Mouse (Mus musculus) ES-E14 (cell line): ENCODE measurements at regions not wholly inside any gene's neighbourhood (a gene's known extent, or its start where the extent isn't known, plus 50 kb on each side); places are given as distances from the start of the nearest gene placed in this dataset.

Source experiments
- DNase-seq: peaks from one replicate; pipeline ENCODE4 v3.0.0-alpha.2; 2013; ENCODE audit warnings: low read depth, low spot score
- H3K27ac ChIP-seq: 2 replicates; pipeline ENCODE4 v1.5.1; 2012; ENCODE audit warnings: low read depth, mild to moderate bottlenecking, low read length, moderate library complexity, mixed read lengths; ENCODE audit not compliant: poor library complexity, insufficient read depth, severe bottlenecking
- H3K36me3 ChIP-seq: 2 replicates; pipeline ENCODE4 v1.6.1; 2012; ENCODE audit warnings: mild to moderate bottlenecking, low read length, moderate library complexity, mixed read lengths; ENCODE audit not compliant: control insufficient read depth, poor library complexity, insufficient read depth, severe bottlenecking
- H3K4me1 ChIP-seq, 2 experiments: fragments of 150-350 bp in 1 of 2; sonication (generic) in 1 of 2; 2 replicates each; pipeline ENCODE4 v1.6.1; 2012; ENCODE audit warnings: low read length in 2 of 2, mild to moderate bottlenecking in 1 of 2, mixed read lengths in 1 of 2; ENCODE audit not compliant: control insufficient read depth in 2 of 2, insufficient read depth in 2 of 2, poor library complexity in 1 of 2
- H3K4me3 ChIP-seq, 2 experiments: fragments of 150-350 bp in 1 of 2; sonication (generic) in 1 of 2; 2 replicates each; pipeline ENCODE4 v1.5.1; 2012; ENCODE audit warnings: low read length in 2 of 2, low read depth in 1 of 2, mild to moderate bottlenecking in 1 of 2, mixed read lengths in 1 of 2; ENCODE audit not compliant: insufficient read depth in 1 of 2, poor library complexity in 1 of 2, severe bottlenecking in 1 of 2
- H3K9ac ChIP-seq: 2 replicates; pipeline ENCODE4 v1.6.1; 2012; ENCODE audit warnings: low read depth, mild to moderate bottlenecking, low read length, mixed read lengths; ENCODE audit not compliant: poor library complexity, insufficient read depth, severe bottlenecking
- H3K9me3 ChIP-seq: fragments of 150-350 bp; sonication (generic); 2 replicates; pipeline ENCODE4 v1.6.1; 2012; ENCODE audit warnings: low read depth, mild to moderate bottlenecking, low read length; ENCODE audit not compliant: control insufficient read depth, insufficient read depth
- CHD2 ChIP-seq: IDR thresholded peaks from 2 replicates; pipeline ENCODE4 v1.6.1; 2014; ENCODE audit warnings: mild to moderate bottlenecking, low read depth, low read length, inconsistent platforms
- HCFC1 ChIP-seq: IDR thresholded peaks from 2 replicates; pipeline ENCODE4 v1.6.1; 2012; ENCODE audit warnings: low read length, inconsistent platforms, borderline replicate concordance; ENCODE audit not compliant: insufficient read depth
- MAFK ChIP-seq: IDR thresholded peaks from 2 replicates; pipeline ENCODE4 v1.6.1; 2014; ENCODE audit warnings: mild to moderate bottlenecking, low read depth, low read length, inconsistent platforms; ENCODE audit not compliant: insufficient read depth
- ZC3H11A ChIP-seq: IDR thresholded peaks from 2 replicates; pipeline ENCODE4 v1.6.1; 2012; ENCODE audit warnings: low read depth, mild to moderate bottlenecking, inconsistent platforms, low read length, borderline replicate concordance
- ZNF384 ChIP-seq: IDR thresholded peaks from 2 replicates; pipeline ENCODE4 v1.6.1; 2012; ENCODE audit warnings: low read depth, low read length, inconsistent platforms
- in situ Hi-C, 2 experiments: fragments of 600-800 bp; cut with MboI; formaldehyde crosslinking; loops; one replicate each; pipeline ENCODE4 v1.15.1; 2025; ENCODE audit warnings: low sequenced_read_pairs in 2 of 2, inconsistent platforms in 1 of 2; ENCODE audit not compliant: unreplicated experiment in 2 of 2

GRCm38 (mm10) chr13:71245326-71245725 lies 403.7 kb upstream of the Adamts16 start:
- no peaks in the 10 kb centered on the region for H3K9me3 ChIP-seq
- in situ Hi-C loops, result no loop called here
- no peaks in the 10 kb centered on the region for H3K36me3 ChIP-seq
- H3K9ac ChIP-seq, result no peak overlapping the region
- no peaks in the 10 kb centered on the region for H3K4me1 ChIP-seq
- no peak for DNase-seq
- H3K4me3 ChIP-seq, result no peak overlapping the region
- H3K27ac ChIP-seq, result no peak overlapping the region
- TF ChIP-seq ZC3H11A (no peak), MAFK (no peak)

- Histone ChIP-seq H3K9ac (no peak overlapping the region), H3K4me1 (no peaks in the 10 kb centered on the region), H3K4me3 (no peak overlapping the region), H3K27ac (no peak overlapping the region), H3K36me3 (no peaks in the 10 kb centered on the region), H3K9me3 (no peaks in the 10 kb centered on the region)
- TF ChIP-seq MAFK (no peak), HCFC1 (no peak), ZNF384 (no peak), CHD2 (no peak), ZC3H11A (no peak)
- in situ Hi-C loops, result no loop called here
- DNase-seq, result no peak
Observed at GRCm38 (mm10) chr13:71239782-71240181, 398.2 kb upstream of the Adamts16 start.

GRCm38 (mm10) chr13:71235338-71235737 lies 393.7 kb upstream of the Adamts16 start:
- TF ChIP-seq HCFC1 (no peak), CHD2 (no peak), ZNF384 (no peak), MAFK (peak; percentile 75), ZC3H11A (no peak)
- in situ Hi-C loops, result no loop called here
- no peak overlapping the region for H3K9ac ChIP-seq
- no peaks in the 10 kb centered on the region for H3K4me1 ChIP-seq
- DNase-seq, result no peak
- H3K27ac ChIP-seq, result no peak overlapping the region
- no peaks in the 10 kb centered on the region for H3K9me3 ChIP-seq
- no peak overlapping the region for H3K4me3 ChIP-seq
- H3K36me3 ChIP-seq, result no peaks in the 10 kb centered on the region

- no peaks in the 10 kb centered on the region for H3K4me1 ChIP-seq
- in situ Hi-C loops, result no loop called here
- no peak for TF ChIP-seq HCFC1
- no peak for TF ChIP-seq MAFK
- no peak for TF ChIP-seq CHD2
- no peak for TF ChIP-seq ZC3H11A
- no peak for TF ChIP-seq ZNF384
Observed at GRCm38 (mm10) chr13:71231182-71231581, 389.6 kb upstream of the Adamts16 start.

GRCm38 (mm10) chr13:71214776-71215175 lies 373.2 kb upstream of the Adamts16 start:
- Histone ChIP-seq H3K4me1 (no peaks in the 10 kb centered on the region), H3K9ac (no peak overlapping the region), H3K4me3 (no peak overlapping the region), H3K27ac (no peak overlapping the region), H3K9me3 (no peaks in the 10 kb centered on the region), H3K36me3 (no peaks in the 10 kb centered on the region)
- no peak for DNase-seq
- in situ Hi-C loops, result no loop called here
- TF ChIP-seq MAFK, result no peak
- no peak for TF ChIP-seq HCFC1
- TF ChIP-seq ZNF384, result no peak
- no peak for TF ChIP-seq ZC3H11A
- no peak for TF ChIP-seq CHD2

More at GRCm38 (mm10) chr13:71231182-71231581, 389.6 kb upstream of the Adamts16 start:
- H3K9me3 ChIP-seq, result no peaks in the 10 kb centered on the region
- no peak for DNase-seq
- no peak overlapping the region for H3K4me3 ChIP-seq
- H3K27ac ChIP-seq, result no peak overlapping the region
- no peaks in the 10 kb centered on the region for H3K36me3 ChIP-seq
- no peak overlapping the region for H3K9ac ChIP-seq
